Mouse (Mus musculus) stomach, postnatal 0 days (tissue): ENCODE measurements at regions not wholly inside any gene's neighbourhood (a gene's known extent, or its start where the extent isn't known, plus 50 kb on each side); places are given as distances from the start of the nearest gene placed in this dataset.
"Not testable (repeated sequence)": the region's sequence is repeated elsewhere in the genome, so short reads cannot be mapped to it uniquely, and the experiment has no call there.

Experiments
- ATAC-seq: fragments of 200-750 bp; cut with Nextera tagmentation; 2 replicates; pipeline ENCODE4 v1.8.0; 2017; ENCODE audit not compliant: low FRiP score, low TSS enrichment
- DNase-seq: peaks from one replicate; pipeline ENCODE4 v3.0.0-alpha.2; 2016; ENCODE audit warnings: low spot score
- H3K27ac ChIP-seq: fragments of 300-500 bp; sonication (generic); replicated peaks from 2 replicates; pipeline ENCODE4 v1.5.1; 2014; ENCODE audit warnings: mild to moderate bottlenecking, control low read depth
- H3K27me3 ChIP-seq: fragments of 300-500 bp; sonication (generic); 2 replicates; pipeline ENCODE4 v1.6.1; 2014; ENCODE audit warnings: low read length; ENCODE audit not compliant: control insufficient read depth, insufficient read depth
- H3K36me3 ChIP-seq: fragments of 300-500 bp; sonication (generic); 2 replicates; pipeline ENCODE4 v1.6.1; 2014; ENCODE audit warnings: low read length, mixed read lengths; ENCODE audit not compliant: control insufficient read depth, insufficient read depth
- H3K4me1 ChIP-seq: fragments of 300-500 bp; sonication (generic); replicated peaks from 2 replicates; pipeline ENCODE4 v1.6.1; 2014; ENCODE audit warnings: antibody characterized with exemption; ENCODE audit not compliant: control insufficient read depth, insufficient read depth
- H3K4me2 ChIP-seq: fragments of 300-500 bp; sonication (generic); replicated peaks from 2 replicates; pipeline ENCODE4 v1.6.1; 2014; ENCODE audit warnings: low read depth, mild to moderate bottlenecking, control low read depth, moderate library complexity
- H3K4me3 ChIP-seq: fragments of 300-500 bp; sonication (generic); 2 replicates; pipeline ENCODE4 v1.5.1; 2014; ENCODE audit warnings: low read depth, low read length, control low read depth
- H3K9ac ChIP-seq: fragments of 300-500 bp; sonication (generic); 2 replicates; pipeline ENCODE4 v1.6.1; 2014; ENCODE audit warnings: mild to moderate bottlenecking, low read length, control low read depth, mixed read lengths
- H3K9me3 ChIP-seq: fragments of 300-500 bp; sonication (generic); 2 replicates; pipeline ENCODE4 v1.6.1; 2016; ENCODE audit warnings: low read length; ENCODE audit not compliant: control insufficient read depth
- CTCF ChIP-seq: IDR thresholded peaks from 2 replicates; pipeline ENCODE4 v1.5.1; 2016; ENCODE audit warnings: antibody characterized with exemption, low read depth, mild to moderate bottlenecking, moderate library complexity
- EP300 ChIP-seq: optimal IDR thresholded peaks from 2 replicates; pipeline ENCODE3; 2016; ENCODE audit warnings: antibody characterized with exemption
- WGBS: fragments of 180-500 bp; shearing (Covaris S2); extraction: QIAGEN DNeasy Blood & Tissue Kit; methylation state at CpG from one replicate; pipeline ENCODE4 v1.1.7; 2014; 5-methylcytosine and 5-hydroxymethylcytosine counted together

GRCm38 (mm10) chr14:71561906-71562305 is 929.7 kb downstream of the Gm9195 start:
- Histone ChIP-seq H3K36me3 (no peaks in the 10 kb centered on the region), H3K4me1 (no peaks in the 10 kb centered on the region), H3K4me2 (no peak overlapping the region), H3K9ac (no peak overlapping the region), H3K27ac (no peak overlapping the region), H3K27me3 (no peaks in the 10 kb centered on the region), H3K9me3 (no peaks in the 10 kb centered on the region), H3K4me3 (no peak overlapping the region)
- 72% methylated on average over 4 of the region's 4 CpGs for WGBS
- ATAC-seq: no peak
- DNase-seq: no peak
- TF ChIP-seq EP300 (no peak), CTCF (no peak)

GRCm38 (mm10) chr14:71554324-71554723 is 937.3 kb downstream of the Gm9195 start:
- not testable (repeated sequence) for H3K27me3 ChIP-seq, H3K36me3 ChIP-seq, H3K9me3 ChIP-seq, ATAC-seq, H3K4me3 ChIP-seq, H3K4me2 ChIP-seq, DNase-seq, H3K9ac ChIP-seq, H3K4me1 ChIP-seq, H3K27ac ChIP-seq
- 94% methylated on average over 2 of the region's 3 CpGs for WGBS

GRCm38 (mm10) chr14:71543580-71543979 is 943.9 kb upstream of the Fam160b2 start:
- no peak for ATAC-seq
- no peaks in the 10 kb centered on the region for H3K27me3 ChIP-seq
- H3K9me3 ChIP-seq: no peaks in the 10 kb centered on the region
- no peak for TF ChIP-seq CTCF
- no peaks in the 10 kb centered on the region for H3K36me3 ChIP-seq
- no peak overlapping the region for H3K4me2 ChIP-seq
- WGBS: 81% methylated on average over 3 of the region's 3 CpGs
- H3K9ac ChIP-seq: no peak overlapping the region
- H3K4me1 ChIP-seq: no peaks in the 10 kb centered on the region
- DNase-seq: no peak
- H3K4me3 ChIP-seq: no peak overlapping the region
- H3K27ac ChIP-seq: no peak overlapping the region

- 36% methylated on average over 11 of the region's 11 CpGs for WGBS
- DNase-seq (no peak), ATAC-seq (no peak)
- no peaks in the 10 kb centered on the region for H3K4me1 ChIP-seq
- H3K9ac ChIP-seq: no peak overlapping the region
- H3K4me3 ChIP-seq: no peak overlapping the region
- no peak overlapping the region for H3K27ac ChIP-seq
- no peak overlapping the region for H3K4me2 ChIP-seq
- no peaks in the 10 kb centered on the region for H3K9me3 ChIP-seq
- H3K36me3 ChIP-seq: no peaks in the 10 kb centered on the region
- TF ChIP-seq EP300 (no peak), CTCF (no peak)
- H3K27me3 ChIP-seq: no peaks in the 10 kb centered on the region
These were observed 932.5 kb upstream of the Fam160b2 start for GRCm38 (mm10) chr14:71532074-71532659.

GRCm38 (mm10) chr14:71531298-71531697 is 931.7 kb upstream of the Fam160b2 start:
- Histone ChIP-seq H3K9ac (no peak overlapping the region), H3K4me2 (no peak overlapping the region), H3K27ac (no peak overlapping the region), H3K36me3 (no peaks in the 10 kb centered on the region), H3K4me1 (no peaks in the 10 kb centered on the region), H3K9me3 (no peaks in the 10 kb centered on the region), H3K4me3 (no peak overlapping the region), H3K27me3 (no peaks in the 10 kb centered on the region)
- TF ChIP-seq CTCF (no peak), EP300 (no peak)
- WGBS: 39% methylated on average over 2 of the region's 2 CpGs
- no peak for ATAC-seq
- no peak for DNase-seq

GRCm38 (mm10) chr14:71530421-71530820 is 930.8 kb upstream of the Fam160b2 start:
- H3K36me3 ChIP-seq: no peaks in the 10 kb centered on the region
- no peaks in the 10 kb centered on the region for H3K4me1 ChIP-seq
- no peak overlapping the region for H3K27ac ChIP-seq
- DNase-seq (no peak), ATAC-seq (no peak)
- no peak overlapping the region for H3K4me3 ChIP-seq
- H3K27me3 ChIP-seq: no peaks in the 10 kb centered on the region
- 58% methylated on average over 6 of the region's 6 CpGs for WGBS
- peak; percentile 54 for TF ChIP-seq CTCF
- TF ChIP-seq EP300: no peak
- no peak overlapping the region for H3K9ac ChIP-seq
- no peaks in the 10 kb centered on the region for H3K9me3 ChIP-seq
- H3K4me2 ChIP-seq: no peak overlapping the region
